Mouse (Mus musculus) MEL (cell line): ENCODE data around the gene Ccdc127.

Experiments
- CTCF ChIP-seq, 3 experiments: IDR thresholded peaks in 2 of 3; conservative IDR thresholded peaks in 1 of 3; 2 replicates each; pipeline ENCODE4 v1.5.1; 2011 to 2012; ENCODE audit warnings: low read length in 3 of 3, low read depth in 2 of 3, mild to moderate bottlenecking in 2 of 3, improper control_type of control experiment in 1 of 3, inconsistent platforms in 1 of 3, mixed read lengths in 1 of 3, moderate library complexity in 1 of 3; ENCODE audit not compliant: control insufficient read depth in 1 of 3, insufficient read depth in 1 of 3, poor library complexity in 1 of 3, severe bottlenecking in 1 of 3
- EP300 ChIP-seq, 2 experiments: IDR thresholded peaks; 2 replicates each; pipeline ENCODE4 v1.6.1; 2011; ENCODE audit warnings: improper control_type of control experiment in 2 of 2, low read length in 2 of 2, low read depth in 1 of 2, mild to moderate bottlenecking in 1 of 2
- ETS1 ChIP-seq: IDR thresholded peaks from 2 replicates; pipeline ENCODE4 v1.6.1; 2012; ENCODE audit warnings: low read depth, mild to moderate bottlenecking, inconsistent platforms, low read length, improper control_type of control experiment, moderate library complexity
- GATA1 ChIP-seq: IDR thresholded peaks from 2 replicates; pipeline ENCODE4 v1.6.1; 2011; ENCODE audit warnings: low read depth, low read length, improper control_type of control experiment
- HCFC1 ChIP-seq: IDR thresholded peaks from 2 replicates; pipeline ENCODE4 v1.6.1; 2012; ENCODE audit warnings: low read depth, mild to moderate bottlenecking, inconsistent platforms, low read length, improper control_type of control experiment, moderate library complexity
- POLR2AphosphoS5 ChIP-seq: IDR thresholded peaks from 2 replicates; pipeline ENCODE4 v1.6.1; 2012; ENCODE audit warnings: low read depth, borderline replicate concordance, mild to moderate bottlenecking, inconsistent platforms, low read length, moderate library complexity, mixed read lengths
- RCOR1 ChIP-seq: IDR thresholded peaks from 2 replicates; pipeline ENCODE4 v1.6.1; 2012; ENCODE audit warnings: low read depth, mild to moderate bottlenecking, inconsistent platforms, low read length, improper control_type of control experiment
- TCF12 ChIP-seq: IDR thresholded peaks from 2 replicates; pipeline ENCODE4 v1.6.1; 2014; ENCODE audit warnings: low read depth, mild to moderate bottlenecking, inconsistent platforms, low read length, improper control_type of control experiment, moderate library complexity
- ZMIZ1 ChIP-seq: IDR thresholded peaks from 2 replicates; pipeline ENCODE4 v1.6.1; 2012; ENCODE audit warnings: low read depth, mild to moderate bottlenecking, inconsistent platforms, low read length, improper control_type of control experiment, moderate library complexity

DNA sequence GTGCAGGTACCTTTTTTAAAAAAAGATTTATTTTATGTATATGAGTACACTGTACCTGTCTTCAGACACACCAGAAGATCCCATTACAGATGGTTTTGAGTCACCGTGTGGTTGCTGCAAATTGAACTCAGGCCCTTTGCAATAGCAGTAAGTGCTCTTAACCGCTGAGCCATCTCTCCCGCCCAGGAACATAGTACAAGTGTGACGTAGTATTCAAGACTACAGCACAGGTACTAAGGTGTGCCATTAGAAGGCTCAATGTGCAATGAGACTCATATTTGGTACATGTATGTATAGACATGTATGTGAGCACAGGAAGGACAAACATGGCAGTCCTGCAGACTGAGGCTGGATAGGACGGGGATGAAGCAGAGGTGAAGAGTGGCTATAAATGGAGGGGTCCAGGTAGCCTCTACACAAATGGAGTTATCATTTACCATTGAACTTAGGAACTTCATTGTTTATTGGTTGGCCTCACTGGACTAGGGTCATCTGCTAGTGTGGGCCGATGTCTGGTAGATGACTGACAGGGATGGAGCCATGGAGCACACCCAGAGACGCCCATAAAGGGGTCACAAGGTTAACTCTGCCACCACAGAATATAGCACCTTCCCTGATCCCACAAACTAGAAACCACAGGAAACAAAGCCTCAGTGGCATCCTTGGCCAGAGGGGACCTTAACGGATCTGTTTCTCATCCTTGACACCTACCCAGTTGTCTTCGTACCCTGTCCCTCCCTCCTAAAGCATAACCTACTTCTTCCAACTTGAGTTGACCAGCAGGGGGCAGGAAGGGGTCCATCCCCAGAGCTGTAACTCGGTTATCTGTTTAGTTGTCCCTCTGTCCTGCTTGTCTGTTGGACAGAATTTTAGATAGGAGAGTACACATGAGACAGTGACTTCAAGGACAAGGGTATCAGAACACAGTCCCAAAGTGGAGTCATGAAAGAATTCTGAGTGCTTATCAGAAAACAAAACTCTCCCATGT, 47.8 kb upstream of the Ccdc127 start:
- peak; percentile 41 to 48 (median 48); a peak in 5 of 6 replicates for TF ChIP-seq CTCF (IDR thresholded peaks at IDR 0.05 in 2 of 3, conservative IDR thresholded peaks at IDR 0.05 in 1 of 3; ENCODE audit: control insufficient read depth in 1 of 3, insufficient read depth in 1 of 3, low read depth in 2 of 3, low read length in 3 of 3, poor library complexity in 1 of 3, severe bottlenecking in 1 of 3)
- TF ChIP-seq GATA1, result no peak
- no peak for TF ChIP-seq RCOR1
- TF ChIP-seq TCF12, result no peak
- no peak for TF ChIP-seq HCFC1
- no peak for TF ChIP-seq EP300 (IDR thresholded peaks at IDR 0.05; ENCODE audit: low read depth in 1 of 2, low read length in 2 of 2)
- TF ChIP-seq POLR2AphosphoS5, result no peak
- TF ChIP-seq ETS1, result no peak
- no peak for TF ChIP-seq ZMIZ1
